Mouse (Mus musculus) testis, adult 2 months (tissue): ENCODE measurements at regions not wholly inside any gene's neighbourhood (a gene's known extent, or its start where the extent isn't known, plus 50 kb on each side); places are given as distances from the start of the nearest gene placed in this dataset.

Experiments used
- CTCF ChIP-seq: fragments of 200-500 bp; IDR thresholded peaks from 2 replicates; pipeline ENCODE4 v1.5.1; 2012; ENCODE audit warnings: low read depth, mild to moderate bottlenecking, inconsistent platforms, low read length, moderate library complexity; ENCODE audit not compliant: control insufficient read depth, insufficient read depth, insufficient replicate concordance
- POLR2A ChIP-seq: fragments of 200-500 bp; IDR thresholded peaks from 2 replicates; pipeline ENCODE4 v1.6.1; 2012; ENCODE audit warnings: low read depth, mild to moderate bottlenecking, inconsistent platforms, low read length, moderate library complexity; ENCODE audit not compliant: control insufficient read depth

DNA sequence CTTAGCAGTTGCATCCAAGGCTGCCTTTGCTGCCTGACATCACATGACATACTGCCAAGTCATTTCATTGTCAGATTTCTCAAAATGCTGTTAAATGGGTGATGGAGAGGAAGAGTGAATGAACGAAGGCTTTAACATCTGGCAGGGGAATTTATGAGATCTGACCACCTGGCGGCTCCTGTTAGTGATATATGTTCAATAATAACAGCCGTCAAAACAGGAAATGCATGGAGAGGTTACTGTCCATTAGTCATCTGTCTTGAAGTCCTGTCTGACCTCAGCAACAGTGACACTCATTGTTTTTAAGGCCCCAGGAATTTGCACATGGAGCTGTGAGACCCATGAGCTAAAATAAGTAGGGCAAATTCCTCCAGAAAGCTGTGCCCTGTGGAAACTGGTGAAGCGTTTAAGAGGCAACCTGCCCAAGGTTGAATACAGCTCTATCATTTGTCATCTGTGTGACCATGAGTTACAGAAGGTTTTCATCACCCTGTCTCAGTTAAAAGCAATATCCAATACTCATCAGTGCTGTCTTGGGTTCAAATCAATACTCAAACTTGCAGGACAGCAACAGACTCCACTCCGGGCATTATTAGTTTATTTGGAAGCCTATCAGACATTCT, 106.6 kb downstream of the Mreg start:
- TF ChIP-seq CTCF = no peak
- no peak for TF ChIP-seq POLR2A
